Mouse (Mus musculus) forebrain, embryonic 12.5 days (tissue): ENCODE measurements around the gene Mfsd6l. TPM values are rescaled to one million over a fixed set of nuclear protein-coding genes. Genes with fewer than 3 reads are reported as not detected.

Experiments used
- ATAC-seq: fragments of 200-750 bp; cut with Nextera tagmentation; 2 replicates; pipeline ENCODE4 v1.8.0; 2017; ENCODE audit warnings: moderate TSS enrichment; ENCODE audit not compliant: low FRiP score
- H3K27ac ChIP-seq: fragments of 300-500 bp; sonication (generic); 2 replicates; pipeline ENCODE4 v1.5.1; 2016; ENCODE audit warnings: mild to moderate bottlenecking
- H3K27me3 ChIP-seq: fragments of 300-500 bp; sonication (generic); 2 replicates; pipeline ENCODE4 v1.6.1; 2016; ENCODE audit warnings: mild to moderate bottlenecking
- H3K36me3 ChIP-seq: fragments of 300-500 bp; sonication (generic); replicated peaks from 2 replicates; pipeline ENCODE4 v1.6.1; 2016; ENCODE audit warnings: mild to moderate bottlenecking
- H3K4me1 ChIP-seq: fragments of 300-500 bp; sonication (generic); 2 replicates; pipeline ENCODE4 v1.6.1; 2016
- H3K4me2 ChIP-seq: fragments of 300-500 bp; sonication (generic); 2 replicates; pipeline ENCODE4 v1.6.1; 2016; ENCODE audit warnings: mild to moderate bottlenecking, moderate library complexity
- H3K4me3 ChIP-seq: fragments of 300-500 bp; sonication (generic); replicated peaks from 2 replicates; pipeline ENCODE4 v1.5.1; 2016; ENCODE audit warnings: mild to moderate bottlenecking
- H3K9ac ChIP-seq: fragments of 300-500 bp; sonication (generic); 2 replicates; pipeline ENCODE4 v1.6.1; 2016; ENCODE audit warnings: mild to moderate bottlenecking
- H3K9me3 ChIP-seq: fragments of 300-500 bp; sonication (generic); 2 replicates; pipeline ENCODE4 v1.6.1; 2016
- WGBS: fragments of 180-500 bp; shearing (Covaris S2); methylation state at CpG from one replicate; pipeline ENCODE4 v1.1.7; 2016; 5-methylcytosine and 5-hydroxymethylcytosine counted together
- polyA plus RNA-seq: library from polyadenylated mRNA; unstranded; fragments of >200 nt; fragmentation: Nextera tagmentation; extraction: Ambion mirVana; gene quantifications from 2 replicates; pipeline ENCODE4 v1.2.1, GENCODE M21; 2016

Mfsd6l gene
- polyA plus RNA-seq, 1 experiment from 2014 or later = not detected

DNA sequence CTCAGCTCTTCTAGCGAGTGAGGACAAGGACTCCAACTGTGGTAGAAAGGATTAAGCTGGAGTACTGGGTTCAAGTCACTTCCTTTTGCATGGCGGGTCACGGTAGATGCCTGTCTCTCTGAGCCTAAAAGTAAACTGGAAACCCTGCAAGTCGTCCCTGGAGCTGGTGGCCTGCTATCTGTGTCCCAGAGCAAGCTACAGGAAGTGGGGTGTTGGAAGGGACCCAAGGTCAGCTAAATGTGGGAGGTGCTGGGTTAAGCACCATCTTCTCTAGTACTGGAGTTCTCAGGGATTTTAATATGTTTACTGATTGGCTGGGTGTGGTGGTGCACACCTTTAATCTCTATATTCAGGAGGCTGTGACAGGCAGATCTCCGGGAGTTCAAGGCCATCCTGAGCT, 23.2 kb upstream of the Mfsd6l start:
- no peak overlapping the region for H3K4me2 ChIP-seq
- peaks cover 10% of the 10 kb centered on the region; the same call in 1 of the 2 replicates for H3K27me3 ChIP-seq
- no peaks in the 10 kb centered on the region for H3K9me3 ChIP-seq
- 83% methylated on average over 5 of the region's 5 CpGs for whole genome bisulfite sequencing
- no peak for ATAC-seq
- H3K4me3 ChIP-seq = no peak overlapping the region
- H3K4me1 ChIP-seq = 0 out of 2 replicates have a peak, but pooled peaks cover 2% of the 10 kb centered on the region
- no peak overlapping the region for H3K9ac ChIP-seq
- no peaks in the 10 kb centered on the region for H3K36me3 ChIP-seq
- H3K27ac ChIP-seq = no peak overlapping the region

DNA sequence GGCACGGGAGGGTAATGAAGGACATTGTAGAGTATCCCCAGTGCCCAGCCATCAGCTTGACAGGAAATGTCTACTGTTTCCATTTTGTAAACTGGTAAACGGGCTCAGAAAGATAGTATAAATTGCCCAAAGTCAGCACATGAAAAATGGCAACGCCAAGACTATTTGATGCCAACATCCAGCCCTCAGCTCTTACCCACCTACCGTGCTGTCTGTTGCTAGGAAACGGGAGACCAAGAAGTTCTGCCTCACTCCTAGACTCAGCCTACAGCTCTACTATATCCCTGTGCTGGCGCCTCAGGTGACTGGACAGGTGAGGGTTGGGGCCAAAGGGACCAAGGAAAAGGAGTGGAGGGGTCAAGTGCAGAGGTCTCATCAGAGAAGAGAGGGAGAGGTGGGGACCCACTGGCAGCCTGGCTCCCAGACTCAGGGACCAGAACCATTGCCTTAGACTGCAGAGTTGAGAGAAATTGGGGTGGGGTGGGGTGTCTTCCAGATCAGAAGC, 22.0 kb upstream of the Mfsd6l start:
- H3K27ac ChIP-seq = no peak overlapping the region
- H3K4me1 ChIP-seq = 0 out of 2 replicates have a peak, but pooled peaks cover 2% of the 10 kb centered on the region
- 86% methylated on average over 6 of the region's 6 CpGs for WGBS
- H3K36me3 ChIP-seq = no peaks in the 10 kb centered on the region
- peaks cover 10% of the 10 kb centered on the region; the same call in 1 of the 2 replicates for H3K27me3 ChIP-seq
- H3K4me3 ChIP-seq = no peak overlapping the region
- H3K4me2 ChIP-seq = no peak overlapping the region
- ATAC-seq = no peak
- no peaks in the 10 kb centered on the region for H3K9me3 ChIP-seq
- H3K9ac ChIP-seq = no peak overlapping the region

DNA sequence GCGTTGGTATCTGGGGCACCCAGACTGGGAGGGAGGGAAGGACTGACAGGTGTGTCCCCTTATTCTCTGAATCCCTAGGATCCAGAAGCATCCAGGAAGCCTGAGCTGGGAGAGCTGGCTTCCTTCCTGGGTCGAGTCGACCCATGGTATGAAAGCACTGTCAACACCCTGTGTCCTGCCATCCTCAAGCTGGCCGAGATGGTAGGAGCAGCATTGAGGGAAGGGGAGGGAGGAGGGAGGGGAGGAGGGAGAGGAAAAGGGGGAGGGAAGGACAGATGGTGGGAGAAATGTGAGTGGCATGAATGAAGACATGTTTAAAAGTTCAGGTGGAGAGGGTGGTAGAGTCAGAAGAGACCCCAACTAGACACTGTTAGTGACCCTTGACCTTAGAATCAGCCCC, 20.0 kb upstream of the Mfsd6l start:
- 72% methylated on average over 4 of the region's 4 CpGs for WGBS

GRCm38 (mm10) chr11:68536465-68536864, 19.5 kb upstream of the Mfsd6l start:
- 62% methylated on average over 4 of the region's 4 CpGs for WGBS
- no peaks in the 10 kb centered on the region for H3K36me3 ChIP-seq
- 0 out of 2 replicates have a peak, but pooled peaks cover 2% of the 10 kb centered on the region for H3K4me1 ChIP-seq
- H3K27ac ChIP-seq = no peak overlapping the region
- H3K9me3 ChIP-seq = no peaks in the 10 kb centered on the region
- peaks cover under 1% of the 10 kb centered on the region; the same call in 1 of the 2 replicates for H3K27me3 ChIP-seq
- no peak overlapping the region for H3K4me3 ChIP-seq
- ATAC-seq = no peak
- no peak overlapping the region for H3K9ac ChIP-seq
- no peak overlapping the region for H3K4me2 ChIP-seq

More for the DNA sequence above, 20.0 kb upstream of the Mfsd6l start:
- no peaks in the 10 kb centered on the region for H3K9me3 ChIP-seq
- H3K4me3 ChIP-seq = no peak overlapping the region
- no peak overlapping the region for H3K9ac ChIP-seq
- H3K27ac ChIP-seq = no peak overlapping the region
- peaks cover 5% of the 10 kb centered on the region; the same call in 1 of the 2 replicates for H3K27me3 ChIP-seq
- no peak overlapping the region for H3K4me2 ChIP-seq
- ATAC-seq = no peak
- no peaks in the 10 kb centered on the region for H3K36me3 ChIP-seq
- 0 out of 2 replicates have a peak, but pooled peaks cover 2% of the 10 kb centered on the region for H3K4me1 ChIP-seq

DNA sequence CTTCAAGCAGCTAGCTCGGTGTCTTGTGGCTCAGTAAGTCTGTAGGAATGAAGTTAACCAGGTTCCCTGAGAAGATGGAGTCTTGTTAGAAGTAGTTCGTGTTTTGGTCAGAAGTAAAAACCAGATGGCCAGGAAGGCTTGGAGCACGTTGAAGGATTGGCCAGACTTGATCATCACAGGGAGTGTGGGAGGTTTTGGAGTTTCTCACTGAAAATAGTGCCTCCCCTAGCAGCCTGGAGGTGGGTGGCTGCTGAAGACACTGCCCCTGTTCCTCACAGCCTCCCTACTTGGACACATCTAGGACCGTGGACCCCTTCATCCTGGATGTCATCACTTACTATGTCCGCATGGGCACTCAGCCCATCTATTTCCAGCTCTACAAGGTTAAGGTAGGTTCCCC, 16.4 kb upstream of the Mfsd6l start:
- Histone ChIP-seq H3K4me1 (0 out of 2 replicates have a peak, but pooled peaks cover 5% of the 10 kb centered on the region), H3K27me3 (0 out of 2 replicates have a peak, but pooled peaks cover under 1% of the 10 kb centered on the region), H3K36me3 (no peaks in the 10 kb centered on the region), H3K27ac (no peak overlapping the region), H3K4me2 (no peak overlapping the region), H3K4me3 (no peak overlapping the region), H3K9me3 (no peaks in the 10 kb centered on the region), H3K9ac (no peak overlapping the region)
- 61% methylated on average over 5 of the region's 5 CpGs for WGBS
- ATAC-seq = no peak

- Histone ChIP-seq H3K27me3 (0 out of 2 replicates have a peak, but pooled peaks cover 3% of the 10 kb centered on the region), H3K4me1 (0 out of 2 replicates have a peak, but pooled peaks cover 4% of the 10 kb centered on the region), H3K4me2 (no peak overlapping the region), H3K9ac (no peak overlapping the region), H3K4me3 (no peak overlapping the region), H3K27ac (no peak overlapping the region), H3K36me3 (no peaks in the 10 kb centered on the region), H3K9me3 (no peaks in the 10 kb centered on the region)
- WGBS = 6% methylated on average over 8 of the region's 8 CpGs
- no peak for ATAC-seq
Measured at GRCm38 (mm10) chr11:68544554-68544953, 11.4 kb upstream of the Mfsd6l start.

GRCm38 (mm10) chr11:68545172-68545571, 10.8 kb upstream of the Mfsd6l start:
- H3K4me2 ChIP-seq = no peak overlapping the region
- H3K27me3 ChIP-seq = 0 out of 2 replicates have a peak, but pooled peaks cover 3% of the 10 kb centered on the region
- H3K4me3 ChIP-seq = no peak overlapping the region
- 60% methylated on average over 7 of the region's 7 CpGs for WGBS
- H3K4me1 ChIP-seq = 0 out of 2 replicates have a peak, but pooled peaks cover 4% of the 10 kb centered on the region
- H3K36me3 ChIP-seq = no peaks in the 10 kb centered on the region
- no peak overlapping the region for H3K9ac ChIP-seq
- no peak overlapping the region for H3K27ac ChIP-seq
- no peak for ATAC-seq
- no peaks in the 10 kb centered on the region for H3K9me3 ChIP-seq

DNA sequence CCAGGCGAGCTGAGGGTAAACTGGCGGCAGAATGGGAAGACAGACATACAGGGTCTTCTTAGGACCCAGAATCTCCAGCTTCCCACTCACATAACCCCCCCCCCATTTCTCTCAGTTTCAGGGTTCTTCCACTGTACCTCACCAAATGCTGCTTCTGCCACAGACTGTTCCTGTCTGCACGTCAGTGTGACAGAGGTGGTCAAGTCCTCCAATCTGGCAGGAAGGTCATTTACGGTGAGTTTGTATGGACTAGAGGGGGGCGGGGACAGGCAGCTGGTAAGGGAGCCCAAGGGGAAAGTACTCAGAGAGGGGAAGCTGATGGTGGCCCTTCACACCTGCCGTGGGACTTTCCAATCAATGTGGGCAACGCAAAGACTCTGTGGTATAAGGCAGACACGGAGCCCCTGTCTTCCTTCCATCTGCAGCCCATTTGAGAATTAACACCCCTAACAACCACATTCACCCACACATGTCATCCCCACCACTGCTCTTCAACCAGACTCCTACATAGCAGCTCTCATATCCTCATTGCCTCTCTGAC, 10.2 kb upstream of the Mfsd6l start:
- H3K36me3 ChIP-seq = no peaks in the 10 kb centered on the region
- WGBS = 79% methylated on average over 8 of the region's 8 CpGs
- H3K4me2 ChIP-seq = no peak overlapping the region
- H3K4me3 ChIP-seq = no peak overlapping the region
- H3K27ac ChIP-seq = no peak overlapping the region
- 0 out of 2 replicates have a peak, but pooled peaks cover 3% of the 10 kb centered on the region for H3K27me3 ChIP-seq
- 0 out of 2 replicates have a peak, but pooled peaks cover 4% of the 10 kb centered on the region for H3K4me1 ChIP-seq
- H3K9me3 ChIP-seq = no peaks in the 10 kb centered on the region
- no peak overlapping the region for H3K9ac ChIP-seq
- ATAC-seq = no peak

DNA sequence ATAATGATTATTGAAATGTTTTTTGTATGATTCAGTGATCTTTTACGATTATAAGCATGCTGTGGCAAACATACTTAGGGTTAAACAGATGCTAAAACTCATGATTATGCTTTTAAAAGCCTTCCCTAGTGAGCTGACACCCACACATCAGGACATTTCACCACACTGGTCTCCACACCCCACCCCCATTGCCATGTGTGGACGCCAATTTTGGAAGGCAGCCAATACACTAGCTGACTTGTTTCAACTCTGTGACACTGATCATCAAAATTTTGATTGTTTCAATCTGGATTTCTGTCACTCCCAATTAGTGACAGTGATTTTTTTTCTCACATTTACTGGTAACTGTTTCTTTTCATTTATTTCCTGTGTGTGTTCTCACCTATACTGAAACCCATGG, 8.5 kb upstream of the Mfsd6l start:
- 0 out of 2 replicates have a peak, but pooled peaks cover 3% of the 10 kb centered on the region for H3K27me3 ChIP-seq
- no peaks in the 10 kb centered on the region for H3K36me3 ChIP-seq
- WGBS = 74% methylated on average over 2 of the region's 2 CpGs
- no peak for ATAC-seq
- H3K4me2 ChIP-seq = no peak overlapping the region
- no peaks in the 10 kb centered on the region for H3K9me3 ChIP-seq
- no peak overlapping the region for H3K9ac ChIP-seq
- H3K4me3 ChIP-seq = no peak overlapping the region
- no peak overlapping the region for H3K27ac ChIP-seq
- H3K4me1 ChIP-seq = 0 out of 2 replicates have a peak, but pooled peaks cover 4% of the 10 kb centered on the region

GRCm38 (mm10) chr11:68549597-68549996, 6.4 kb upstream of the Mfsd6l start:
- H3K4me2 ChIP-seq = no peak overlapping the region
- no peak overlapping the region for H3K27ac ChIP-seq
- no peak for ATAC-seq
- 0 out of 2 replicates have a peak, but pooled peaks cover 2% of the 10 kb centered on the region for H3K27me3 ChIP-seq
- H3K9me3 ChIP-seq = no peaks in the 10 kb centered on the region
- H3K36me3 ChIP-seq = no peaks in the 10 kb centered on the region
- 54% methylated on average over 3 of the region's 3 CpGs for WGBS
- H3K4me1 ChIP-seq = 0 out of 2 replicates have a peak, but pooled peaks cover 3% of the 10 kb centered on the region
- H3K4me3 ChIP-seq = no peak overlapping the region
- no peak overlapping the region for H3K9ac ChIP-seq

- no peak overlapping the region for H3K27ac ChIP-seq
- H3K4me3 ChIP-seq = no peak overlapping the region
- H3K9ac ChIP-seq = no peak overlapping the region
- H3K9me3 ChIP-seq = no peaks in the 10 kb centered on the region
- H3K4me1 ChIP-seq = no peaks in the 10 kb centered on the region
- H3K27me3 ChIP-seq = peaks cover 1% of the 10 kb centered on the region; the same call in 1 of the 2 replicates
- no peak overlapping the region for H3K4me2 ChIP-seq
- no peaks in the 10 kb centered on the region for H3K36me3 ChIP-seq
- WGBS = 65% methylated on average over 4 of the region's 4 CpGs
- ATAC-seq = no peak
Measured at GRCm38 (mm10) chr11:68550358-68550757, 5.6 kb upstream of the Mfsd6l start.

- Histone ChIP-seq H3K27me3 (peaks cover 19% of the 10 kb centered on the region), H3K36me3 (no peaks in the 10 kb centered on the region), H3K9ac (no peak overlapping the region), H3K9me3 (no peaks in the 10 kb centered on the region), H3K4me2 (no peak overlapping the region), H3K27ac (no peak overlapping the region), H3K4me3 (no peak overlapping the region), H3K4me1 (0 out of 2 replicates have a peak, but pooled peaks cover 6% of the 10 kb centered on the region)
- no peak for ATAC-seq
- 43% methylated on average over 8 of the region's 8 CpGs for WGBS
Measured at GRCm38 (mm10) chr11:68553981-68554471, 2.0 kb upstream of the Mfsd6l start.
